Mouse (Mus musculus): ENCODE measurements at regions not wholly inside any gene's neighbourhood (a gene's known extent, or its start where the extent isn't known, plus 50 kb on each side); places are given as distances from the start of the nearest gene placed in this dataset.

GRCm38 (mm10) chr11:64889335-64890020 is 89.4 kb upstream of the Elac2 start:
- TF ChIP-seq GATA1 (IDR thresholded peaks at IDR 0.05; ENCODE audit: borderline replicate concordance, low read length), result no peak
- TF ChIP-seq FLI1 (IDR thresholded peaks at IDR 0.05; ENCODE audit: low read length), result no peak
